8 mouse cellular contexts compared by ENCODE assay signal in genomic region chr7:142119632-142120031, GRCm38 (mm10). TPM values are rescaled to one million over a fixed set of nuclear protein-coding genes. Genes with fewer than 3 reads are reported as not detected.
DNase-seq lines count a peak whose midpoint lies in the region; ATAC-seq and TF ChIP-seq lines count a peak whose summit lies in the region.

No protein-coding gene starts in this region.

- no peak overlapping the region for H3K9ac ChIP-seq in hindbrain, embryonic 11.5 days (ENCODE audit: low read depth, low read length)
- no peak overlapping the region for H3K9ac ChIP-seq in hindbrain, embryonic 12.5 days

- no peaks in the 10 kb centered on the region for H3K36me3 ChIP-seq in hindbrain, embryonic 11.5 days (ENCODE audit: control insufficient read depth, insufficient read depth, low read length)
- no peaks in the 10 kb centered on the region for H3K36me3 ChIP-seq in hindbrain, embryonic 12.5 days

- no peak overlapping the region for H3K27ac ChIP-seq in hindbrain, embryonic 11.5 days (ENCODE audit: low read depth, low read length)
- H3K27ac ChIP-seq in hindbrain, embryonic 12.5 days, result no peak overlapping the region
- no peak overlapping the region for H3K27ac ChIP-seq in cortical plate, adult 2 months (ENCODE audit: insufficient read depth, low read length)

- TF ChIP-seq CTCF in cortical plate, adult 2 months (IDR thresholded peaks at IDR 0.05; ENCODE audit: extremely low read depth, insufficient read depth, low read length), result peak; percentile 43; the same call in 1 of the 2 replicates

- no peak overlapping the region for H3K4me2 ChIP-seq in hindbrain, embryonic 11.5 days (replicated peaks; ENCODE audit: low read depth, low read length)
- no peak overlapping the region for H3K4me2 ChIP-seq in hindbrain, embryonic 12.5 days (replicated peaks)

- no peaks in the 10 kb centered on the region for H3K4me1 ChIP-seq in hindbrain, embryonic 11.5 days (replicated peaks; ENCODE audit: control insufficient read depth, insufficient read depth, low read length)
- no peaks in the 10 kb centered on the region for H3K4me1 ChIP-seq in hindbrain, embryonic 12.5 days
- H3K4me1 ChIP-seq in cortical plate, adult 2 months (ENCODE audit: control insufficient read depth, insufficient read depth, low read length), result no peaks in the 10 kb centered on the region

- WGBS in hindbrain, embryonic 11.5 days, result 24% methylated on average over 5 of the region's 5 CpGs
- 27% methylated on average over 5 of the region's 5 CpGs for WGBS in hindbrain, embryonic 12.5 days

- ATAC-seq in hindbrain, embryonic 11.5 days (ENCODE audit: low FRiP score), result no peak
- ATAC-seq in hindbrain, embryonic 12.5 days (ENCODE audit: low FRiP score), result no peak

- no peak for TF ChIP-seq POLR2A in cortical plate, adult 2 months (IDR thresholded peaks at IDR 0.05; ENCODE audit: extremely low read depth, insufficient read depth, low read length)

- H3K4me3 ChIP-seq in hindbrain, embryonic 11.5 days (ENCODE audit: low read depth, low read length), result no peak overlapping the region
- H3K4me3 ChIP-seq in hindbrain, embryonic 12.5 days, result no peak overlapping the region
- H3K4me3 ChIP-seq in cortical plate, adult 2 months (ENCODE audit: insufficient read depth, low read length), result no peak overlapping the region

- H3K9me3 ChIP-seq in hindbrain, embryonic 11.5 days (ENCODE audit: control insufficient read depth, low read length), result no peaks in the 10 kb centered on the region
- H3K9me3 ChIP-seq in hindbrain, embryonic 12.5 days (replicated peaks), result no peaks in the 10 kb centered on the region

- no peaks in the 10 kb centered on the region for H3K27me3 ChIP-seq in hindbrain, embryonic 11.5 days (ENCODE audit: control insufficient read depth, insufficient read depth, low read length)
- no peaks in the 10 kb centered on the region for H3K27me3 ChIP-seq in hindbrain, embryonic 12.5 days

- peak; percentile 28 for DNase-seq in hindbrain, embryonic 11.5 days (ENCODE audit: low spot score)
- peak; percentile 23 for DNase-seq in thymus, postnatal 4 days
- no peak for DNase-seq in thymus, postnatal 36 days
- no peak for DNase-seq in spleen, adult 18-20 months
- no peak for DNase-seq in left cerebral cortex, adult 11 months (ENCODE audit: low spot score)
- no peak for DNase-seq in urinary bladder, postnatal 4 days (ENCODE audit: low spot score in 2 of 2)

RNA-seq across cellular contexts. Expression of gene Gm45618, which starts 0.9 kb away (rescaled TPM):
- polyA plus RNA-seq in hindbrain, embryonic 11.5 days (2014; fragmentation: Nextera tagmentation; extraction: Ambion mirVana), result not detected in 2 replicates
- not detected in 2 replicates for polyA plus RNA-seq in hindbrain, embryonic 12.5 days (2016; fragmentation: Nextera tagmentation; extraction: Ambion mirVana)
- polyA plus RNA-seq in cortical plate, adult 2 months (2012; rRNA removed), result not detected in 2 replicates

RNA-seq across cellular contexts. Expression of gene Gm39115, which starts 16.2 kb away (rescaled TPM):
- polyA plus RNA-seq in hindbrain, embryonic 11.5 days (2014; fragmentation: Nextera tagmentation; extraction: Ambion mirVana), result not detected in 2 replicates
- not detected in 2 replicates for polyA plus RNA-seq in hindbrain, embryonic 12.5 days (2016; fragmentation: Nextera tagmentation; extraction: Ambion mirVana)
- polyA plus RNA-seq in cortical plate, adult 2 months (2012; rRNA removed), result not detected in 2 replicates

RNA-seq across cellular contexts. Expression of gene Dusp8, which starts 24.0 kb away (rescaled TPM):
- polyA plus RNA-seq in hindbrain, embryonic 11.5 days (2014; fragmentation: Nextera tagmentation; extraction: Ambion mirVana), result 19.1 and 20.9 TPM in 2 replicates
- 49.1 and 53.8 TPM in 2 replicates for polyA plus RNA-seq in hindbrain, embryonic 12.5 days (2016; fragmentation: Nextera tagmentation; extraction: Ambion mirVana)
- polyA plus RNA-seq in cortical plate, adult 2 months (2012; rRNA removed), result 94.9 and 102 TPM in 2 replicates

RNA-seq across cellular contexts. Expression of gene Gm45337, which starts 24.8 kb away (rescaled TPM):
- not detected in 2 replicates for polyA plus RNA-seq in hindbrain, embryonic 11.5 days (2014; fragmentation: Nextera tagmentation; extraction: Ambion mirVana)
- not detected in 2 replicates for polyA plus RNA-seq in hindbrain, embryonic 12.5 days (2016; fragmentation: Nextera tagmentation; extraction: Ambion mirVana)
- not detected in 2 replicates for polyA plus RNA-seq in cortical plate, adult 2 months (2012; rRNA removed)

RNA-seq across cellular contexts. Expression of gene Gm29735, which starts 37.3 kb away (rescaled TPM):
- polyA plus RNA-seq in hindbrain, embryonic 11.5 days (2014; fragmentation: Nextera tagmentation; extraction: Ambion mirVana), result not detected in 2 replicates
- polyA plus RNA-seq in hindbrain, embryonic 12.5 days (2016; fragmentation: Nextera tagmentation; extraction: Ambion mirVana), result not detected in 2 replicates
- polyA plus RNA-seq in cortical plate, adult 2 months (2012; rRNA removed), result not detected in 2 replicates

Comparison
In these comparisons a context has a peak if more than half of its experiments do, and no peak if none do; other contexts are left out.
1. DNase-seq: peak in hindbrain, embryonic 11.5 days (single experiment) and thymus, postnatal 4 days (single experiment); none in thymus, postnatal 36 days (0 of 2), spleen, adult 18-20 months (0 of 2), left cerebral cortex, adult 11 months (single experiment) and urinary bladder, postnatal 4 days (0 of 2).